Mouse (Mus musculus) embryonic fibroblast, embryonic 13.5 days (primary cell): ENCODE data around the gene 3110082I17Rik.

Source experiments
- CTCF ChIP-seq: IDR thresholded peaks from 2 replicates; pipeline ENCODE4 v1.5.1; 2011; ENCODE audit warnings: mild to moderate bottlenecking, control low read depth, low read length, moderate library complexity, borderline replicate concordance; ENCODE audit not compliant: insufficient read depth
- POLR2A ChIP-seq: IDR thresholded peaks from 2 replicates; pipeline ENCODE4 v1.6.1; 2011; ENCODE audit warnings: low read depth, mild to moderate bottlenecking, control low read depth, low read length, moderate library complexity

DNA sequence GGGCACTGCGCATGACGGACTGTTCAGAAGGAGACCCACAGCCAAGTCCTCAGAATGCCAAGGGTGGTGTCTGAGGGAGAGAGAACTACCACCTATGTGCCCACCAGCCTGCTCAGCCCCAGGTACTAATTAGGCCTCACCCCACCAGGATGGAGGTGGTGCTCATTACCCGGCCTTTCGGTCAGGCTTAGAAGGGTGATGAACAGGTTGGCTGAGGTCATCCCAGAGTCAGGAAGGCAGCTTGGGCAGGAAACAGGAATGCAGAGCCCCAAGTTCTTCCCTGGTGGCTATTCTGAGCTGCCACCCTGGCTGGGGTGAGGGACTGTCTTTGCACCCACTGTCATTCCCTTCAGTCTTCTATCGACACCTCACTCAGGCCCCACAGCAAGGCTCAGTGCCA lies 74.3 kb downstream of the 3110082I17Rik start:
- TF ChIP-seq POLR2A (no peak), CTCF (no peak)
